Mouse (Mus musculus) limb, embryonic 13.5 days (tissue): ENCODE measurements around the gene Pdx1. TPM values are rescaled to one million over a fixed set of nuclear protein-coding genes. Genes with fewer than 3 reads are reported as not detected.

ENCODE experiments used
- ATAC-seq: fragments of 200-750 bp; cut with Nextera tagmentation; 2 replicates; pipeline ENCODE4 v1.8.0; 2017; ENCODE audit warnings: low read depth, moderate number of reproducible peaks, moderate TSS enrichment; ENCODE audit not compliant: low FRiP score
- H3K27ac ChIP-seq: fragments of 300-500 bp; sonication (generic); 2 replicates; pipeline ENCODE4 v1.5.1; 2015; ENCODE audit warnings: inconsistent platforms, mild to moderate bottlenecking, moderate library complexity
- H3K27me3 ChIP-seq: fragments of 300-500 bp; sonication (generic); 2 replicates; pipeline ENCODE4 v1.6.1; 2015; ENCODE audit warnings: mild to moderate bottlenecking, inconsistent platforms
- H3K36me3 ChIP-seq: fragments of 300-500 bp; sonication (generic); 2 replicates; pipeline ENCODE4 v1.6.1; 2015; ENCODE audit warnings: inconsistent platforms, mild to moderate bottlenecking, moderate library complexity
- H3K4me1 ChIP-seq: fragments of 300-500 bp; sonication (generic); 2 replicates; pipeline ENCODE4 v1.6.1; 2015; ENCODE audit warnings: inconsistent platforms
- H3K4me2 ChIP-seq: fragments of 300-500 bp; sonication (generic); replicated peaks from 2 replicates; pipeline ENCODE4 v1.6.1; 2015; ENCODE audit warnings: inconsistent platforms, mild to moderate bottlenecking, moderate library complexity
- H3K4me3 ChIP-seq: fragments of 300-500 bp; sonication (generic); 2 replicates; pipeline ENCODE4 v1.5.1; 2015; ENCODE audit warnings: moderate library complexity, mild to moderate bottlenecking, inconsistent platforms
- H3K9ac ChIP-seq: fragments of 300-500 bp; sonication (generic); 2 replicates; pipeline ENCODE4 v1.6.1; 2015; ENCODE audit warnings: mild to moderate bottlenecking, inconsistent platforms
- H3K9me3 ChIP-seq: fragments of 300-500 bp; sonication (generic); 2 replicates; pipeline ENCODE4 v1.6.1; 2016; ENCODE audit warnings: inconsistent platforms
- WGBS: fragments of 180-500 bp; shearing (Covaris S2); methylation state at CpG from one replicate; pipeline ENCODE4 v1.1.7; 2015; 5-methylcytosine and 5-hydroxymethylcytosine counted together
- polyA plus RNA-seq: library from polyadenylated mRNA; unstranded; fragments of >200 nt; fragmentation: Nextera tagmentation; extraction: Ambion mirVana; gene quantifications from 2 replicates; pipeline ENCODE4 v1.2.1, GENCODE M21; 2015

Gene Pdx1
- polyA plus RNA-seq, 1 experiment from 2014 or later, result not detected

DNA sequence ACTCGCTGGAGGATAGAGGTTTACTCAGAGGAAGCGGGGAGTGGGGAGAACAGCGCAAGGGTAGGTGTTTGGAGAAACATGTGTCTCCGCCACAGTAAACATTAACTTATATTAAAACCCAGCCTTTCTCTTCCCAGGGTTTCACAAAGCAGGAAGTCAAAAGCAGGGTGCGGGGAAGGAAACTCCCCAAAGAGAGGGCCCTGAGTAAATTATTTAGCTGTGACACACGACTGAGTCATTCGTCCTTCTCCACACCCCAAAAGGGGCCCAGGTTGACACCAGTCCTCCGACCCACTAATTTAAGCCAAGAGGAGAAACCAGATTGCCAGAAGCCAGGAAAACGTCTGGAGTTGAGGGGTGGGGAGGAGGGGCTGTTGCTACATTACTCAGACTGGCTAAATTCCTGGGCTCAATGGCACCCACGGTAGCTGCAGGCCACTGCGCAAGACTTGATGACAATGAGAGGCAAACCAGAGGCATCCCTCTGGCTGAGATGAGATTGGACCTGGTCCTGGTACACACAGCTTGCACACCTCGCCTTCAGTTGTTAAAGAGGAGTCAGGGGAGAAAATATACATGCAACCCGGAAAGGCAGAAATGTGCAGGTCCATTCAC is 22.9 kb downstream of the Pdx1 start:
- Histone ChIP-seq H3K27me3 (peaks cover 57% of the 10 kb centered on the region), H3K27ac (no peak overlapping the region), H3K4me3 (no peak overlapping the region), H3K36me3 (no peaks in the 10 kb centered on the region), H3K9me3 (no peaks in the 10 kb centered on the region; the same call in 1 of the 2 replicates), H3K9ac (no peak overlapping the region), H3K4me1 (peaks cover 9% of the 10 kb centered on the region; the same call in 1 of the 2 replicates), H3K4me2 (no peak overlapping the region)
- peak; percentile 45 for ATAC-seq
- 36% methylated on average over 13 of the region's 13 CpGs for WGBS

DNA sequence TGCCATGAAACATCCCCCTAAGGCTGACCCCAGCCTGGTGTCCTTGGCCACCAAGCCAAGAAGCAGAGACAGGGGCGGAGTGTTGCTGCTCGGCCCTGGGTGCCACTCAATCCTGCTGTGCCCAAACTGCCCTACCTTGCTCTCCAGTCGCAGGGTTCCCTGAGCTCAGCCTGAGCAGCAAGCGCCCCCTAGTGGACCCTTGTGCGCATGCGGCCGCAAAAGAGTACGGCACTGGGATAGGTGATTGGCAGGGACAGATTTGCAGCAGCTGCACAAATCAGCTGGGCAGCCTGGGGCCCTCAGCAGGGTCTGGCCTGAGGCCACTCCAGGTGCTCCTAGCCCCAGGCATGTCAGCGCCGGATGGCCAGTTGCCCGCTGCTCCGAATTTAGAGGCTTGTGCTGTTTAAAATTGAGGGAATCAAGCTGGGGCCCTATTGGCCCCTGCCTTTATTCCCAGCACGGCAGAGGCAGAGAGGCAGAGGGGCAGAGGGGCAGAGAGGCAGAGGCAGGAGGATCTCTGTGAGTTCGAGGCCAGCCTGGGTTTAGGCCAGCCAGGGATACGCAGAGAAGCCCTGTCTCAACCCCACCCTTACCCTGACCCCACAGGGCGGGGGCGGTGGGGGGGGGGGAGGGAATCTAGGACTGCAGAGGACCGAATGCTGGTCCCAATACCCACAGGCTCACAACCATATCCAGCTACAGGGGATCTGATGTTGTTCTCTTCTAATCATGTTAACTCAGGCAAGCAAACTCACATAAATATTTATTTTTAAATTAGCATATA is 23.6 kb downstream of the Pdx1 start:
- H3K27ac ChIP-seq, result no peak overlapping the region
- peaks cover 64% of the 10 kb centered on the region for H3K27me3 ChIP-seq
- no peaks in the 10 kb centered on the region; the same call in 1 of the 2 replicates for H3K9me3 ChIP-seq
- H3K9ac ChIP-seq, result no peak overlapping the region
- H3K4me3 ChIP-seq, result no peak overlapping the region
- WGBS, result 22% methylated on average over 18 of the region's 18 CpGs
- H3K4me1 ChIP-seq, result peaks cover 9% of the 10 kb centered on the region; the same call in 1 of the 2 replicates
- H3K36me3 ChIP-seq, result no peaks in the 10 kb centered on the region
- no peak overlapping the region for H3K4me2 ChIP-seq
- peak; percentile 87 for ATAC-seq

DNA sequence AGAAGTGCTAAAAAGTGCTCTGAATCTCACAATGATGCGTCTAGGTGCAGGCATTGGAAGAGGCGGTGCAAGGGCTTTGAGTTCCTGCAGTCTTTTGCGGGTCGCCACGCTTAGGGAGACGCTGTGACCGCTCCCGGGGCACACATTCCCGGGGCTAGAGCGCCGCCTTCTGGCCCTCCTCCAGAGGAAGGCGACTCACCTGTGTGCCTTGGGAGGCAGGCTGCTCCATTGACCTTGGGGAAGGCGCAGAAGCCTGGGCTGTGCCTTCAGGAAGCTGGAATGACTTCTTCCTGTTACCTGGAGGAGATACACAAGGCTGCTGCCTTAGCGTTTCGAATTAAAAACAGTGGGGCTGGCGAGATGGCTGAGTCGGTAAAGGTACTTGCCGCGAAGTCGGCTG is 24.4 kb downstream of the Pdx1 start:
- H3K27me3 ChIP-seq, result peaks cover 72% of the 10 kb centered on the region
- peaks cover 9% of the 10 kb centered on the region; the same call in 1 of the 2 replicates for H3K4me1 ChIP-seq
- H3K4me2 ChIP-seq, result no peak overlapping the region
- ATAC-seq, result no peak
- no peak overlapping the region for H3K4me3 ChIP-seq
- H3K9ac ChIP-seq, result no peak overlapping the region
- 28% methylated on average over 20 of the region's 20 CpGs for WGBS
- H3K36me3 ChIP-seq, result no peaks in the 10 kb centered on the region
- no peaks in the 10 kb centered on the region; the same call in 1 of the 2 replicates for H3K9me3 ChIP-seq
- no peak overlapping the region for H3K27ac ChIP-seq

DNA sequence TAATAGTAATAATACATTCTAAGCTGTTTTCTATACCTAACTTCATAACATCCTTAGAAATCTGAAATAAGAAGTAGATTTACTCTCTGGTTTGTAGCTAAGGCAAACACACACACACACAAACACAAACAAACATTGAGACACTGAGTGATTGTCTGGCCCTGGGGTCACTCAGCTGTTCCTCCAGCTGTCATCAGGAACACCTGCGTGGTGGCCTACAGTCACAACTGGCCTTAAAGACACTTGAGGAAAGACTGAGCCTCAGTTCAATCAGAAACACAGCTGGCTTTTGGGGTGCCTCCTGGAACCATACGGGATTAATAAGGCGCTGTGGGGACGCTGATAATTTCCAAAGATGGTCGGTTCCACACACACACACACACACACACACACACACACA is 27.5 kb downstream of the Pdx1 start:
- Histone ChIP-seq H3K4me3 (no peak overlapping the region), H3K9me3 (no peaks in the 10 kb centered on the region; the same call in 1 of the 2 replicates), H3K4me1 (peaks cover 19% of the 10 kb centered on the region), H3K27ac (no peak overlapping the region), H3K9ac (no peak overlapping the region), H3K4me2 (no peak overlapping the region), H3K36me3 (no peaks in the 10 kb centered on the region), H3K27me3 (peaks cover 96% of the 10 kb centered on the region)
- no peak for ATAC-seq
- WGBS, result 52% methylated on average over 5 of the region's 5 CpGs

GRCm38 (mm10) chr5:147299255-147300000 is 29.7 kb downstream of the Pdx1 start:
- no peak overlapping the region for H3K27ac ChIP-seq
- peaks cover 96% of the 10 kb centered on the region for H3K27me3 ChIP-seq
- no peaks in the 10 kb centered on the region for H3K9me3 ChIP-seq
- H3K4me1 ChIP-seq, result peaks cover 12% of the 10 kb centered on the region
- H3K36me3 ChIP-seq, result no peaks in the 10 kb centered on the region
- peak overlapping the region; percentile 25; the same call in 1 of the 2 replicates for H3K9ac ChIP-seq
- H3K4me2 ChIP-seq, result peak overlapping the region; percentile 59
- peak; percentile 83 for ATAC-seq
- peak overlapping the region; percentile 31 for H3K4me3 ChIP-seq
- 1% methylated on average over 41 of the region's 41 CpGs for WGBS

DNA sequence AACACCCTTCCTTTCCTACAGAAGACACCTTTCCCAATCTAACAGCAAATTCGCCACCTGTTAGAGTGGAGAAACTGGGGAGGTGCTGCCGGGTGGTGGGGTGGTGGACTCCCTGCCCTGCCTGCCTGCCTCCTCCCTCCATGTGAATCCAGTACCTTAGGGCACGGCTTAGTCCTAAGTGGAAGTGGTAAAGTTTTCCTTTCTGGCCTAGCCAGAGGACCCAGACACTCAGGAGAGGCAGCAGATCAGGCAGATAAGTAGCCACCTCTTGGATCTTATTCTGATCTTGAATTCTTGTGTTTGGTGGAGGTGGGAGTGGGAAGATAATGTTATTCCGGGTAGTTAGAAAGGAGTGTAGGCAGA is 30.2 kb downstream of the Pdx1 start:
- no peak overlapping the region for H3K27ac ChIP-seq
- peak overlapping the region; percentile 59 for H3K4me2 ChIP-seq
- 8% methylated on average over 4 of the region's 4 CpGs for WGBS
- H3K4me1 ChIP-seq, result peaks cover 17% of the 10 kb centered on the region
- H3K36me3 ChIP-seq, result no peaks in the 10 kb centered on the region
- peaks cover 96% of the 10 kb centered on the region for H3K27me3 ChIP-seq
- no peaks in the 10 kb centered on the region for H3K9me3 ChIP-seq
- ATAC-seq, result no peak
- H3K4me3 ChIP-seq, result peak overlapping the region; percentile 31
- H3K9ac ChIP-seq, result peak overlapping the region; percentile 25; the same call in 1 of the 2 replicates

DNA sequence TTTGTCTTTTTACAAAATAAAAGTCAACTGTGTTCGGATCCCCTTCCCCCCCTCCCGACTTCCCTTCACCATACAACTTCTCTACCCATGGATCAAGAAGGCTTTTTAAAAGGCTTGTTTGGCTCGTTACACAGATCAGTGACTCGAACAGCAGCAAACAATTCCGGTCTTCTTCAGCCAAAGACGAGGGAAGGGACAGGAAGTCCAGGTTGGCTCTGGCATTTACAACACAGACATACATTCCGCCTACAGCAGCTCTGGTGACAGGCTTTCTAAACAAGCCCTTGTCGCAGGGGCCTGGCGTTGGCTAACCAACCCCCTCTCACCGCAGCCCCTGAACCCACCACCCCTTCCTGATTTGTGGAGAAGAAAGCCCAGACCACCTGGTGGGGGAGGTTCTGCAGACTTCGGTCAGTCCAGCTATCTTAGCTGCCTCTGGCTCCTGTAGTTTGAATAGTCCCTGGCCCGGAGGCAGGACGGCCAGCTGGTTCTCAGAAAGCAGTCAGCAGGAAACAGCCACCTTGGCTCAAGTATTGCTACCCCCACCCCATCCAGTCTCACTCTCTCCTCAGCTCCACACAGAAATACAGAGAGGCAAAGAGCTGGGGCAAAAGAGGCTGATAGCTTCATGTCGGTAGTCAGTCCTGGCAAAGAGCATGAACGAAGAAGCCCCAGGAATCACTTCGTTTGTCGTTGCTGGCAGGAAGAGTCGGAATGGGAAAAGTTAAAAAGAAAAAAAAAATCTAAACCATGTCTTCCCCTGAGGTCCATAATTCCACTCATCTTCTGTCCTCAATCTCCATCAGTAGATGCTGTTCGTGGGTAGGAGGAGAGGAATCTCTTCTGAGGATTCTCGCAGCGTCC is 31.4 kb downstream of the Pdx1 start:
- no peak overlapping the region for H3K4me3 ChIP-seq
- ATAC-seq, result no peak
- H3K36me3 ChIP-seq, result no peaks in the 10 kb centered on the region
- H3K9ac ChIP-seq, result no peak overlapping the region
- WGBS, result 6% methylated on average over 21 of the region's 21 CpGs
- peaks cover 29% of the 10 kb centered on the region for H3K4me1 ChIP-seq
- no peaks in the 10 kb centered on the region for H3K9me3 ChIP-seq
- no peak overlapping the region for H3K4me2 ChIP-seq
- peaks cover 98% of the 10 kb centered on the region for H3K27me3 ChIP-seq
- H3K27ac ChIP-seq, result no peak overlapping the region

DNA sequence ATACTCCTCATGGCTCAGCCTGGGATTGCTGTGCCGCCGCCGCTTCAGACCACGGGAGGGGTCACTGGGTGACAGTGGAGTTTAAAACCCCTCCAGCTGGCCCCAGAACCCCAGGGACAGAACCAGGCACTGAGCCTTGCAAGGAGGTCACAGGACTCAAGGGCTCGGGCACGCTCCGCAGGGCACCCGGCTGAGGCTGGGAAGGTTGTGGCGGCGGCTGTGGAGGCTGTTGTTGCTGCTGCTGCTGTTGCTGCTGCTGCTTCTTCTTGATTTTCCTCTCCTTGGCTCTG is 32.0 kb downstream of the Pdx1 start:
- H3K9ac ChIP-seq, result no peak overlapping the region
- no peaks in the 10 kb centered on the region for H3K36me3 ChIP-seq
- H3K27ac ChIP-seq, result no peak overlapping the region
- no peak overlapping the region for H3K4me3 ChIP-seq
- no peaks in the 10 kb centered on the region for H3K9me3 ChIP-seq
- peaks cover 35% of the 10 kb centered on the region for H3K4me1 ChIP-seq
- no peak overlapping the region for H3K4me2 ChIP-seq
- 1% methylated on average over 10 of the region's 10 CpGs for whole genome bisulfite sequencing
- ATAC-seq, result no peak
- peaks cover 100% of the 10 kb centered on the region for H3K27me3 ChIP-seq

GRCm38 (mm10) chr5:147302141-147302540 is 32.4 kb downstream of the Pdx1 start:
- no peak overlapping the region for H3K4me2 ChIP-seq
- no peak for ATAC-seq
- no peaks in the 10 kb centered on the region for H3K36me3 ChIP-seq
- H3K27me3 ChIP-seq, result peaks cover 100% of the 10 kb centered on the region
- H3K4me3 ChIP-seq, result no peak overlapping the region
- 20% methylated on average over 8 of the region's 8 CpGs for WGBS
- H3K27ac ChIP-seq, result no peak overlapping the region
- no peaks in the 10 kb centered on the region for H3K9me3 ChIP-seq
- no peak overlapping the region for H3K9ac ChIP-seq
- H3K4me1 ChIP-seq, result peaks cover 39% of the 10 kb centered on the region

- Histone ChIP-seq H3K4me2 (no peak overlapping the region), H3K4me3 (no peak overlapping the region), H3K9me3 (no peaks in the 10 kb centered on the region), H3K4me1 (peaks cover 40% of the 10 kb centered on the region), H3K27ac (no peak overlapping the region), H3K9ac (no peak overlapping the region), H3K27me3 (peaks cover 100% of the 10 kb centered on the region), H3K36me3 (no peaks in the 10 kb centered on the region)
- no peak for ATAC-seq
- 7% methylated on average over 13 of the region's 13 CpGs for WGBS
Observed at GRCm38 (mm10) chr5:147302746-147303400, 33.1 kb downstream of the Pdx1 start.
